Mouse (Mus musculus) 3134 (cell line): ENCODE results near the gene Foxo1.

Experiments used
- DNase-seq: peaks from one replicate; pipeline ENCODE4 v3.0.0-alpha.2; 2011; ENCODE audit warnings: low spot score; ENCODE audit not compliant: insufficient read length; ENCODE audit errors: extremely low read depth

Gene Foxo1

GRCm38 (mm10) chr3:52267293-52267651 is 864 bp upstream of the Foxo1 start:
- no peak for DNase-seq

DNA sequence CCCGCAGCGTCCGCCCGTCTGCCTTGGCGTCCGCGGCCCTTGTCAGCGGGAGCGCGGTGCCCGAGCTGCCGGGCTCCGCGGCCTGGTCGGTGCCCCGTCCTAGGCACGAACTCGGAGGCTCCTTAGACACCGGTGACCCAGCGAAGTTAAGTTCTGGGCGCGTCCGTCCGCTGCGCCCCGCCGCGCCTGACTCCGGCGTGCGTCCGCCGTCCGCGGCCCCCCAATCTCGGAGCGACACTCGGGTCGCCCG is 276 bp downstream of the Foxo1 start:
- no peak for DNase-seq

DNA sequence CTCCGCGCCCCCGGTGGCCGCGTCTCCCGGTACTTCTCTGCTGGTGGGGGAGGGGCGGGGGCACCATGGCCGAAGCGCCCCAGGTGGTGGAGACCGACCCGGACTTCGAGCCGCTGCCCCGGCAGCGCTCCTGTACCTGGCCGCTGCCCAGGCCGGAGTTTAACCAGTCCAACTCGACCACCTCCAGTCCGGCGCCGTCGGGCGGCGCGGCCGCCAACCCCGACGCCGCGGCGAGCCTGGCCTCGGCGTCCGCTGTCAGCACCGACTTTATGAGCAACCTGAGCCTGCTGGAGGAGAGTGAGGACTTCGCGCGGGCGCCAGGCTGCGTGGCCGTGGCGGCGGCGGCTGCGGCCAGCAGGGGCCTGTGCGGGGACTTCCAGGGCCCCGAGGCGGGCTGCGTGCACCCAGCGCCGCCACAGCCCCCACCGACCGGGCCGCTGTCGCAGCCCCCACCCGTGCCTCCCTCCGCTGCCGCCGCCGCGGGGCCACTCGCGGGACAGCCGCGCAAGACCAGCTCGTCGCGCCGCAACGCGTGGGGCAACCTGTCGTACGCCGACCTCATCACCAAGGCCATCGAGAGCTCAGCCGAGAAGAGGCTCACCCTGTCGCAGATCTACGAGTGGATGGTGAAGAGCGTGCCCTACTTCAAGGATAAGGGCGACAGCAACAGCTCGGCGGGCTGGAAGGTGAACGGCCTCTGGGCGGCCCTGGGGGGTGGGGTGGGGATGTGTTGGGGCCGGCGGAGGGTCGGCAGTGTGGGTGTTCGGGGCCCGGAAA is 789 bp downstream of the Foxo1 start:
- peak; percentile 81 for DNase-seq

GRCm38 (mm10) chr3:52269514-52270351 is 1.6 kb downstream of the Foxo1 start:
- peak; percentile 76 for DNase-seq

GRCm38 (mm10) chr3:52270511-52270910 is 2.4 kb downstream of the Foxo1 start:
- no peak for DNase-seq

GRCm38 (mm10) chr3:52271376-52271775 is 3.2 kb downstream of the Foxo1 start:
- DNase-seq: no peak

DNA sequence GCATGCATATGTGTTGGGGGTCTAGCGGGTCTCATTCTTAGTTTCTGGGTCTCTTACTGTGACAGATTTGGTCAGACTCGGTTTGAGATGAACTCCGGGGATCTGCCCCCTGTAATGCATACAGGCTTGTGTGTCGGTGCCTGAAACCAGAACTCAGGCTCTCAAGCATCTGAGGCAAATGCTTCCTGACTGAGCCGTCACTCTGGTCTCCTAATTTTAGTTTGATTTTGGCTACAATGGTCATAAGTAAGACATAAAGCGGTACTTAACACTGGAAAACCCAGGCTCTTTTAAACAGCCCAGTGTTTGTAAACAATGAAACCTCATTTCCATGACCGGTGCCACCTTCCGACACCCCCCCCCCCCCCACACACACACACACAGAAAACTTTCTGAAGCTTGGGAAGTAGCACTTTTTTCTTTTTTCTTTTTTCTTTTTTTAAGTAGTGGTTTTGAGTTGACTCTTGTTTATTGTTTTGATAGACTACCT is 4.3 kb downstream of the Foxo1 start:
- DNase-seq: no peak

- DNase-seq: no peak
Measured at GRCm38 (mm10) chr3:52274475-52274874, 6.3 kb downstream of the Foxo1 start.

DNA sequence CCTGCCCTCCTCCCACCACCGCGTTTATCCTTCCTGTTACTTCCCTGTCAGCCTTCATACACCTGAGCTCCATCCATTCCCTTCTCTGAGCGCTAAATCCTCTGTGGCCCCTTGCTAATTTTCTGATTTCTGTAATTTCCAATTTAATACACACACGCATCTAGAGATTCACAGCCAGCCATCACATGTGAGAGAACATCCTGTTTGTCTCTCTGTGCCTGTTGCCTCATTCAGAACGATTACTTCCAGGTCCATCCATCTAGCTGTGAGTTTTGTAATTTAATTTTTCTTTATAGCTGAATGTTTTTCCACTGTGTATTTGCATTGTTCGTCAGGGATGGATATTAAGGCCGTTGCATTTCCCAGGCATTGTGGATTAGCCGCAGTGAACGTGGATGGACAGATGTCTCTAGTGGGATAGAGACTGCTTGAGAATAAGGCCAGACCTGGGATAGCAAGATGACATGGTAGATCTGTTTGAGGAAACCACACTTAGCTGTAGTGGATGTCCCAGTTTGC is 7.0 kb downstream of the Foxo1 start:
- no peak for DNase-seq

- DNase-seq: no peak
Measured at GRCm38 (mm10) chr3:52280681-52281080, 12.5 kb downstream of the Foxo1 start.

GRCm38 (mm10) chr3:52281882-52282281 is 13.7 kb downstream of the Foxo1 start:
- DNase-seq: no peak

- DNase-seq: no peak
Measured at GRCm38 (mm10) chr3:52282369-52282768, 14.2 kb downstream of the Foxo1 start.

- no peak for DNase-seq
Measured at GRCm38 (mm10) chr3:52283521-52283920, 15.4 kb downstream of the Foxo1 start.

DNA sequence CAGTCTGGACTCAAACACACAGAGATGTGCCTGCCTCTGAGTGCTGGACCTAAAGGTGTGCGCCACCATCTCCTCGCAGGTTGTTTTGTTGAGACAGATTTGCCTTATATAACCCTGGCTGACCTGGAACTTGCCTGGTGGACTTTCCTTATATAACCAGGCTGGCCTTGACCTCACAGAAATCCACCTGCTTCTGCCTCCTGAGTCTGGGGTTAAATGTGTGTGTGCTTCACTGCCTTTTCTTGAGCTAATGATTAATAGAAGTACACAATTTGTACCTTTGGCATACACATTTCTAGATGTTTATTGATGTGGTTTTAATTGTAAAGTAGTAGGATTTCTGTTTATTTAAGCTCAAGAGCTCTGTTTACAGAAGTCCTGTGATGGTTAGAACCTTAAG is 22.7 kb downstream of the Foxo1 start:
- no peak for DNase-seq

DNA sequence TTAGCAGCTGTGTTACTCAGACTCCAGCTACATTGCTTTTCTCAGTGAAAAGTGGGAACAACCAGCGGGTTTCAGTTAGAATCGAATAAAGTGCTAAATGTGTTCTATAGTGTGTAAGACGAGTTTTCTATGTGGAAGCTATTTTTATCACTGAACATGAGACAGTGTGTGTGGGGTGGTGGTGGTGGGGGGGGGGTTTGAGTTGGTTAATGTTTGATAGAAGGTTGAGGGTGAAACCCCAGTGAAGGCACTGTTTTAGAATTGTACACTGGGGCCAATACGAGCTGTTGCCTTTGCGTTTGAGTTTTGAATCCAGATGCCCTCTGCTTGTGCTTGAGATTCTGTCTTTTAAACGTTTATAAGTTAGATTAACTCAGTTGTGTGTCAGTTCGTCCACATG is 24.4 kb downstream of the Foxo1 start:
- DNase-seq: no peak

DNA sequence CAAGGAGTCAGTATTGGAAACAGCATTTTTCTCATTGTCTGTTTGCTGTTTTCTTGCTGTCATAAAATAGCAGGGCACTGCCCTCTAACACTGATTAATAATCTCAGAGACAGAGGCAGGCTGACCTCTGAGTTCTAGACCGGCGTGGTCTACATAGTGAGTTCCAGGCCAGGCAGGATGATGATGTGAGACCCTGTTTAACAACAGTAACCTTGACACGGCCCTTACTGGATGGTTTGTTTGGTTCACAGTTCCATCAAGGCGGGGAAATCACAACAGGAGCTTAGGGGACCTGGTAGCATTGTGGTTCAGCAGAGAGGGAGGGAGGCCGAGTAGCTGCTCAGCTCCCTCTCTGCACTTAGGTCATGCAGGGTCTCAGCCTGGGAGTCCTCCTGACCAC is 25.8 kb downstream of the Foxo1 start:
- no peak for DNase-seq

DNA sequence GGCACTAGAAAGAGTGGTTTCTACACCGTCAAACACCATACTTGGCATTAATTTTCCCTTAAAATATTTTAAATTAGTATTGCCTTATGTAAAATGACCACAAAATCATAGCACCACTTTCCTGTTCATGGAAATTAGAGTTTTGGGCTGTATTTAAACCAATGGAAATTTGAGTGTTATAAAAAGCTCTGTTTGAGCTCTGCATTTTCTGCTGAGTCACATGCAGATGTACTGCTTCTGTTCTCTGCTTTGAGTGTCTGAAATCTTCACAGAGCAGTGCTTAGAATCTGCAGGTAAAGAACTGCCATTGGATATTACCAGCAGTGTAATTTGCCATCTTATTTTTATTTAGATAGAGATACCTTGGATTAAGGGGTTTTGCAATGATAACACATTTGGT is 27.6 kb downstream of the Foxo1 start:
- DNase-seq: no peak

DNA sequence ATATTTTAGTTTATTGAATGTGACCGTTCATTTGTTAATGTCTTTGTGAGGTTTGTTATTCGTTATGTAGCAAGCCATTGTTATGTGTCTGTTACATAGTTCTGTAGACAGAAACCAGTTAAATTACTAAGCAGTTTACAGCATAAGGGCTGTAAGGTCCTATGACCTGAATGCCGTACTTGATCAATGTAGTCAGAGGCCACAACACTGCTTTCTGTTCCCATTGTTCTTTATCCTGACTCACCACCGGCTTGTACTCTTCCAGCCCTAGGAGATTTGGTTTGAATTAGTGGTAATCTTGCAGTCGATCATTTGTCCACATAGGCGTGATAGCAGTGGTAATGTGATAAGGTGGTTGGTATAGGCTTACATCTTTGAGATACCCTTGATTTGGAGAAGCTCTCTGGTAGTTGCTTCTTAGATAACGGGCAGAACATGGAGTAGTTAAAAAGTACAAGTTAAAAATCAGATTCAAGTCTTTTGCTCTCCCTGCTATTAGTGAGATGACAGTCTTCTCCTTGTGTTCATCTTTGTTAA is 28.2 kb downstream of the Foxo1 start:
- DNase-seq: no peak

DNA sequence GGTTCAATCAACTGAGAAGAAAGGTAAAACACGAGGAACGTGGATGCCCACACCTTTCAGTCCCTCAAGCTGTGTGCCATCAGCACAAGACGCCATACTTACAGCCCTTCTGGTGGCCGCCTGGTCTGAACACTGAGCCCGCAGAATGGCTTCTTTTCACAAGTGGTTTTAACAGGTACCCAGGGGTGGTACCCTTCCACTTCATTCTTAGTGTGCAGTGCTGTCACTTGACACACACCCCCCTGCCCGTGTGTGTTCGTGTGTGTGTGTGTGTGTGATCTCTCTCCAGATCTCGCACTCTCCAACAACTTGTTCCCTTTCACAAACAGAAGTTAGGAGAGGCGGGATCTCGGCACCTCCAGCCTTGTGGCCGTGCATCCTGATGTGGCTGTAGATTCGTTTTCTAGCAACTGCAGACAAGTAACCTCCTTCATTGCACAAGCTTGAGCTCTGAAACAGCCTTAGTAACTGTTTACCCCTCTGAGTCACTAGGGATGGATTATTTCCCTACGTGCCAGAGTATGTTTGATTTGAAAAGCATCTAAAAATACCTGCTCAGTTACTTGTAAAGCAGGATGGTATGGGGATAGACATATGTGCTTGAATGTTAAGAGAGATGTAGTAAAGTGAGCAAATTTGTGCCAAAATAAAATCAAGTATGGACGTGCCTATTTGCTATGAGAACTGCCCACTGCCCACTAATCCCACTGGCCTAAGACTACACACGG is 29.3 kb downstream of the Foxo1 start:
- DNase-seq: no peak

DNA sequence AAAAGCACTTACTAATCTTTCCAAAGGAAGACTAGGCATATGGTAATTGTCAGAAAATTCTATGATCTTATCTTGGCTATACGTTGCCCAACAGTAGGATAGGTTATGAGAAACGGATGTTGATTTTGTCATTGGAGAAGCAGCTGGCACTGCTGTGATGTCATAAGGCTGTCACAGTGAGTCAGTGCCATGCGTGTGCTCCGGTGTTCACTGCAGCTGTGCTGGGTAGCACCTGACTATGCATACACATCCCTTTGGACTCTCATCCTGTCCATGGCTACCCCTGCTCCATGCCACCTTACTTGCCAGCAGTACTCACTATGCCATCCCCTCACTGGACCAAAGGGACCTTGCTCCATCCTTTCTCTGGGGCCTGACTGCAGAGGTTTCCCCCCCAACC is 30.5 kb downstream of the Foxo1 start:
- DNase-seq: no peak

DNA sequence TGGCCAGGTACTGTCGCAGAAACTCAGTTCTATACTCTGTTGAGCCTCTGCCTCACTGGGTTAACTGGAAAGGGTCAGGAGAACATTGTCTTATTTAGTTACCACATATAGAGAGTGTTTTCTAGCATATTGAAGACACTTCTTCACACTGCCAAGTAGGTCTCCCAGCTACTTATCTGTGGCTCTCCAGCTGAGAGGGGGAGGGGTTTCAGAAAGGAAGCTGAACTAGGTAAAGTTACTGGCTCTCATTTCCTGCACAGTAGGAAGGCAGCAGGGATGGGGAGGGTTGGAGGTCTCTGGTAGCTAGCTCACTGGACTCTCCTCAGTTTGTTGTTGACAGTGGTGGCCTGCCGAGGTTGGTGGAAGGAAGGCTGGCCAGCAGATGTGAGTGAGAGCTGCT is 31.2 kb downstream of the Foxo1 start:
- no peak for DNase-seq
